Mouse (Mus musculus) NIH3T3 (cell line): ENCODE measurements around the gene Oxtr.

Experiments
- DNase-seq: peaks from one replicate; pipeline ENCODE4 v3.0.0-alpha.2; 2012; ENCODE audit warnings: low read depth

Gene Oxtr

GRCm38 (mm10) chr6:112488821-112489180 is 942 bp downstream of the Oxtr start:
- no peak for DNase-seq

- DNase-seq, result no peak
Observed at GRCm38 (mm10) chr6:112487993-112488392, 1.8 kb downstream of the Oxtr start.

- peak; percentile 21 for DNase-seq
Observed at GRCm38 (mm10) chr6:112484316-112484715, 5.4 kb downstream of the Oxtr start.

- DNase-seq, result no peak
Observed at GRCm38 (mm10) chr6:112479861-112480260, 9.9 kb downstream of the Oxtr start.

- DNase-seq, result no peak
Observed at GRCm38 (mm10) chr6:112471644-112472043, 18.1 kb downstream of the Oxtr start.

GRCm38 (mm10) chr6:112466001-112466400 is 23.7 kb downstream of the Oxtr start:
- no peak for DNase-seq

GRCm38 (mm10) chr6:112465441-112465840 is 24.3 kb downstream of the Oxtr start:
- no peak for DNase-seq

GRCm38 (mm10) chr6:112463331-112463730 is 26.4 kb downstream of the Oxtr start:
- DNase-seq, result no peak

- no peak for DNase-seq
Observed at GRCm38 (mm10) chr6:112461459-112461858, 28.3 kb downstream of the Oxtr start.

GRCm38 (mm10) chr6:112459341-112459749 is 30.4 kb downstream of the Oxtr start, which contains the start of gene Cav3:
Gene Cav3 (plus strand): TSS chr6:112459505.
- no peak for DNase-seq

GRCm38 (mm10) chr6:112445675-112446074 is 44.1 kb downstream of the Oxtr start:
- no peak for DNase-seq

GRCm38 (mm10) chr6:112426018-112426732 is 63.6 kb downstream of the Oxtr start:
- no peak for DNase-seq

- DNase-seq, result peak; percentile 17
Observed at GRCm38 (mm10) chr6:112423746-112424501, 65.8 kb downstream of the Oxtr start.
